Comparison of ENCODE assay signal across 13 mouse cellular contexts in genomic region chr15:98971576-98972320, GRCm38 (mm10). TPM values are rescaled to one million over a fixed set of nuclear protein-coding genes. Genes with fewer than 3 reads are reported as not detected.
DNase-seq lines count a peak whose midpoint lies in the region; ATAC-seq and TF ChIP-seq lines count a peak whose summit lies in the region.
"Not testable (repeated sequence)": the region's sequence is repeated elsewhere in the genome, so short reads cannot be mapped to it uniquely, and the experiment has no call there.
"Had no signal": no experiment of that assay in that cellular context is flagged by ENCODE, and none has a peak within 500 bp of the region (broad histone marks: within the 10 kb centered on the region; RNA-seq: fewer than 3 reads in every experiment).

No protein-coding gene starts in this region.

- H3K4me3 ChIP-seq in cortical plate, adult 2 months (ENCODE audit: insufficient read depth, low read length): peak overlapping the region; percentile 10; the same call in 1 of the 2 replicates
- peak overlapping the region; percentile 18 for H3K4me3 ChIP-seq in forebrain, embryonic 13.5 days
- peak overlapping the region; percentile 14; the same call in 1 of the 2 replicates for H3K4me3 ChIP-seq in hindbrain, embryonic 10.5 days
- H3K4me3 ChIP-seq in kidney, adult 2 months (ENCODE audit: insufficient read depth, low read depth, low read length); neural tube, embryonic 14.5 days (ENCODE audit: low read depth, low read length); testis, adult 2 months (ENCODE audit: control insufficient read depth, low read depth, low read length): not testable (repeated sequence)
- peak overlapping the region; percentile 10; the same call in 1 of the 2 replicates for H3K4me3 ChIP-seq in midbrain, embryonic 12.5 days

- H3K9me3 ChIP-seq in forebrain, embryonic 13.5 days (replicated peaks); hindbrain, embryonic 10.5 days; midbrain, embryonic 12.5 days; neural tube, embryonic 14.5 days (ENCODE audit: control insufficient read depth, low read length): not testable (repeated sequence)

- peak overlapping the region; percentile 95 for H3K27ac ChIP-seq in cortical plate, adult 2 months (ENCODE audit: insufficient read depth, low read length)
- H3K27ac ChIP-seq in forebrain, embryonic 13.5 days: peak overlapping the region; percentile 99
- peak overlapping the region; percentile 98 for H3K27ac ChIP-seq in hindbrain, embryonic 10.5 days
- H3K27ac ChIP-seq in kidney, adult 2 months (ENCODE audit: insufficient read depth, low read depth, low read length): peak overlapping the region; percentile 10; the same call in 1 of the 2 replicates
- H3K27ac ChIP-seq in midbrain, embryonic 12.5 days (replicated peaks): peak overlapping the region; percentile 99
- peak overlapping the region; percentile 95 for H3K27ac ChIP-seq in neural tube, embryonic 14.5 days (ENCODE audit: low read depth, low read length)
- H3K27ac ChIP-seq in testis, adult 2 months (ENCODE audit: control insufficient read depth, insufficient read depth, low read depth, low read length): peak overlapping the region; percentile 58; the same call in 1 of the 2 replicates

- DNase-seq in ES-CJ7 (ENCODE audit: low read depth, low spot score): peak; percentile 78
- DNase-seq in hindbrain, embryonic 10.5 days (ENCODE audit: low spot score); kidney, adult 2 months: not testable (repeated sequence)

- not testable (repeated sequence) for H3K36me3 ChIP-seq in forebrain, embryonic 13.5 days (ENCODE audit: poor library complexity, severe bottlenecking); hindbrain, embryonic 10.5 days; kidney, adult 2 months (ENCODE audit: control insufficient read depth, insufficient read depth, low read length); midbrain, embryonic 12.5 days; neural tube, embryonic 14.5 days (ENCODE audit: control insufficient read depth, insufficient read depth, low read length); testis, adult 2 months (ENCODE audit: control insufficient read depth, insufficient read depth, low read length)

- WGBS in forebrain, embryonic 13.5 days: 64% methylated on average over 15 of the region's 15 CpGs
- WGBS in hindbrain, embryonic 10.5 days: 76% methylated on average over 15 of the region's 15 CpGs
- 73% methylated on average over 15 of the region's 15 CpGs for WGBS in kidney, adult 2 months
- whole genome bisulfite sequencing in midbrain, embryonic 12.5 days: 57% methylated on average over 15 of the region's 15 CpGs
- 50% methylated on average over 15 of the region's 15 CpGs for WGBS in neural tube, embryonic 14.5 days

- peak overlapping the region; percentile 58 for H3K9ac ChIP-seq in forebrain, embryonic 13.5 days
- peak overlapping the region; percentile 59 for H3K9ac ChIP-seq in midbrain, embryonic 12.5 days (replicated peaks)
- peak overlapping the region; percentile 52 for H3K9ac ChIP-seq in neural tube, embryonic 14.5 days (replicated peaks; ENCODE audit: low read depth, low read length)

- H3K27me3 ChIP-seq in forebrain, embryonic 13.5 days; hindbrain, embryonic 10.5 days (ENCODE audit: insufficient read depth, poor library complexity, severe bottlenecking); kidney, adult 2 months (replicated peaks; ENCODE audit: control insufficient read depth, insufficient read depth, low read length); midbrain, embryonic 12.5 days; neural tube, embryonic 14.5 days (ENCODE audit: control insufficient read depth, insufficient read depth, low read length); testis, adult 2 months (ENCODE audit: control insufficient read depth, insufficient read depth, low read length): not testable (repeated sequence)

- H3K4me2 ChIP-seq in forebrain, embryonic 13.5 days: peak overlapping the region; percentile 51
- peak overlapping the region; percentile 46 for H3K4me2 ChIP-seq in midbrain, embryonic 12.5 days (replicated peaks)
- peak overlapping the region; percentile 41 for H3K4me2 ChIP-seq in neural tube, embryonic 14.5 days (ENCODE audit: low read depth, low read length)

- peak; percentile 15; the same call in 1 of the 2 replicates for TF ChIP-seq POLR2A in cortical plate, adult 2 months (IDR thresholded peaks at IDR 0.05; ENCODE audit: extremely low read depth, insufficient read depth, low read length)
- not testable (repeated sequence) for TF ChIP-seq POLR2A in kidney, adult 2 months (IDR thresholded peaks at IDR 0.05; ENCODE audit: low read depth, low read length); testis, adult 2 months (IDR thresholded peaks at IDR 0.05; ENCODE audit: control insufficient read depth, low read depth, low read length)

- H3K4me1 ChIP-seq in cortical plate, adult 2 months (ENCODE audit: control insufficient read depth, insufficient read depth, low read length): peaks cover 16% of the 10 kb centered on the region
- peaks cover 55% of the 10 kb centered on the region for H3K4me1 ChIP-seq in forebrain, embryonic 13.5 days
- peaks cover 64% of the 10 kb centered on the region for H3K4me1 ChIP-seq in hindbrain, embryonic 10.5 days (replicated peaks)
- not testable (repeated sequence) for H3K4me1 ChIP-seq in kidney, adult 2 months (ENCODE audit: control insufficient read depth, insufficient read depth, low read length); testis, adult 2 months (ENCODE audit: control insufficient read depth, insufficient read depth, low read length)
- H3K4me1 ChIP-seq in midbrain, embryonic 12.5 days: peaks cover 46% of the 10 kb centered on the region
- H3K4me1 ChIP-seq in neural tube, embryonic 14.5 days (ENCODE audit: control insufficient read depth, insufficient read depth, low read length): peaks cover 44% of the 10 kb centered on the region

- TF ChIP-seq CTCF in cortical plate, adult 2 months (IDR thresholded peaks at IDR 0.05; ENCODE audit: extremely low read depth, insufficient read depth, low read length); kidney, adult 2 months (conservative IDR thresholded peaks at IDR 0.05; ENCODE audit: insufficient read depth, insufficient read length, low read depth, low read length); testis, adult 2 months (IDR thresholded peaks at IDR 0.05; ENCODE audit: control insufficient read depth, insufficient read depth, insufficient replicate concordance, low read depth, low read length): not testable (repeated sequence)

- peak; percentile 17; the same call in 1 of the 2 replicates for ATAC-seq in forebrain, embryonic 13.5 days
- ATAC-seq in midbrain, embryonic 12.5 days (ENCODE audit: low FRiP score, low read depth): peak; percentile 7; the same call in 1 of the 2 replicates
- ATAC-seq in neural tube, embryonic 14.5 days (ENCODE audit: low read depth): not testable (repeated sequence)

RNA-seq across cellular contexts. Expression of gene Tuba1a, which starts 18.2 kb away (rescaled TPM):
- polyA plus RNA-seq in cortical plate, adult 2 months (2012; rRNA removed): 1,321 and 1,512 TPM in 2 replicates
- 10,586 and 11,102 TPM in 2 replicates for polyA plus RNA-seq in forebrain, embryonic 13.5 days (2015; fragmentation: Nextera tagmentation; extraction: Ambion mirVana)
- polyA plus RNA-seq in hindbrain, embryonic 10.5 days (2016; fragmentation: Nextera tagmentation; extraction: Ambion mirVana): 4,838 and 8,764 TPM in 2 replicates
- polyA plus RNA-seq in kidney, adult 2 months (2012; rRNA removed): 121 and 131 TPM in 2 replicates
- 9,394 and 9,642 TPM in 2 replicates for polyA plus RNA-seq in midbrain, embryonic 12.5 days (2016; fragmentation: Nextera tagmentation; extraction: Ambion mirVana)
- 13,706 and 14,496 TPM in 2 replicates for polyA plus RNA-seq in neural tube, embryonic 14.5 days (2014; fragmentation: Nextera tagmentation; extraction: Ambion mirVana)
- polyA plus RNA-seq in testis, adult 2 months (2012; rRNA removed): 77.2 and 93.1 TPM in 2 replicates

RNA-seq across cellular contexts. Expression of gene Gm49450, which starts 18.4 kb away (rescaled TPM):
- polyA plus RNA-seq in cortical plate, adult 2 months (2012; rRNA removed): 0.35 and 0.55 TPM in 2 replicates
- not detected in 2 replicates for polyA plus RNA-seq in forebrain, embryonic 13.5 days (2015; fragmentation: Nextera tagmentation; extraction: Ambion mirVana)
- polyA plus RNA-seq in hindbrain, embryonic 10.5 days (2016; fragmentation: Nextera tagmentation; extraction: Ambion mirVana): not detected in 2 replicates
- polyA plus RNA-seq in kidney, adult 2 months (2012; rRNA removed): 12.0 TPM in 1 of 2 replicates, not detected in the other
- not detected in 2 replicates for polyA plus RNA-seq in midbrain, embryonic 12.5 days (2016; fragmentation: Nextera tagmentation; extraction: Ambion mirVana)
- not detected in 2 replicates for polyA plus RNA-seq in neural tube, embryonic 14.5 days (2014; fragmentation: Nextera tagmentation; extraction: Ambion mirVana)
- 2.3 and 2.4 TPM in 2 replicates for polyA plus RNA-seq in testis, adult 2 months (2012; rRNA removed)
- polyA plus RNA-seq: heart, embryonic 16.5 days; kidney, embryonic 16.5 days; limb, embryonic 13.5 days; liver, embryonic 15.5 days; stomach, postnatal 0 days had no signal

RNA-seq across cellular contexts. Expression of gene Tuba1b, which starts 37.4 kb away (rescaled TPM):
- 1,160 and 1,231 TPM in 2 replicates for polyA plus RNA-seq in cortical plate, adult 2 months (2012; rRNA removed)
- polyA plus RNA-seq in forebrain, embryonic 13.5 days (2015; fragmentation: Nextera tagmentation; extraction: Ambion mirVana): 1,607 and 1,715 TPM in 2 replicates
- polyA plus RNA-seq in hindbrain, embryonic 10.5 days (2016; fragmentation: Nextera tagmentation; extraction: Ambion mirVana): 2,254 and 2,463 TPM in 2 replicates
- polyA plus RNA-seq in kidney, adult 2 months (2012; rRNA removed): 488 and 540 TPM in 2 replicates
- polyA plus RNA-seq in midbrain, embryonic 12.5 days (2016; fragmentation: Nextera tagmentation; extraction: Ambion mirVana): 1,566 and 1,635 TPM in 2 replicates
- 1,186 and 1,301 TPM in 2 replicates for polyA plus RNA-seq in neural tube, embryonic 14.5 days (2014; fragmentation: Nextera tagmentation; extraction: Ambion mirVana)
- polyA plus RNA-seq in testis, adult 2 months (2012; rRNA removed): 124 and 148 TPM in 2 replicates

RNA-seq across cellular contexts. Expression of gene Lmbr1l, which starts 53.7 kb away (rescaled TPM):
- polyA plus RNA-seq in cortical plate, adult 2 months (2012; rRNA removed): 24.7 and 27.1 TPM in 2 replicates
- polyA plus RNA-seq in forebrain, embryonic 13.5 days (2015; fragmentation: Nextera tagmentation; extraction: Ambion mirVana): 39.8 and 47.1 TPM in 2 replicates
- 22.3 and 25.5 TPM in 2 replicates for polyA plus RNA-seq in hindbrain, embryonic 10.5 days (2016; fragmentation: Nextera tagmentation; extraction: Ambion mirVana)
- polyA plus RNA-seq in kidney, adult 2 months (2012; rRNA removed): 36.1 and 50.2 TPM in 2 replicates
- 37.1 and 40.7 TPM in 2 replicates for polyA plus RNA-seq in midbrain, embryonic 12.5 days (2016; fragmentation: Nextera tagmentation; extraction: Ambion mirVana)
- polyA plus RNA-seq in neural tube, embryonic 14.5 days (2014; fragmentation: Nextera tagmentation; extraction: Ambion mirVana): 7.3 and 10.5 TPM in 2 replicates
- 478 and 581 TPM in 2 replicates for polyA plus RNA-seq in testis, adult 2 months (2012; rRNA removed)

RNA-seq across cellular contexts. Expression of gene Tuba1c, which starts 57.9 kb away (rescaled TPM):
- polyA plus RNA-seq in cortical plate, adult 2 months (2012; rRNA removed): 5.5 and 7.1 TPM in 2 replicates
- polyA plus RNA-seq in forebrain, embryonic 13.5 days (2015; fragmentation: Nextera tagmentation; extraction: Ambion mirVana): 97.6 and 102 TPM in 2 replicates
- polyA plus RNA-seq in hindbrain, embryonic 10.5 days (2016; fragmentation: Nextera tagmentation; extraction: Ambion mirVana): 111 and 135 TPM in 2 replicates
- 128 and 146 TPM in 2 replicates for polyA plus RNA-seq in kidney, adult 2 months (2012; rRNA removed)
- 73.7 and 79.3 TPM in 2 replicates for polyA plus RNA-seq in midbrain, embryonic 12.5 days (2016; fragmentation: Nextera tagmentation; extraction: Ambion mirVana)
- polyA plus RNA-seq in neural tube, embryonic 14.5 days (2014; fragmentation: Nextera tagmentation; extraction: Ambion mirVana): 7.3 and 11.5 TPM in 2 replicates
- 223 and 227 TPM in 2 replicates for polyA plus RNA-seq in testis, adult 2 months (2012; rRNA removed)

Comparison
In these comparisons a context has a peak if more than half of its experiments do, and no peak if none do; other contexts are left out.
1. H3K27ac ChIP-seq: peak in every context shown above with its lines; median percentile 99 in forebrain, embryonic 13.5 days; 99 in midbrain, embryonic 12.5 days; 98 in hindbrain, embryonic 10.5 days; 95 in cortical plate, adult 2 months; 95 in neural tube, embryonic 14.5 days; 58 in testis, adult 2 months; 10 in kidney, adult 2 months.
2. RNA of gene Tuba1a, which starts 18.2 kb away (polyA plus RNA-seq): 13,706 to 14,496 TPM in neural tube, embryonic 14.5 days, 10,586 to 11,102 TPM in forebrain, embryonic 13.5 days, 9,394 to 9,642 TPM in midbrain, embryonic 12.5 days, 4,838 to 8,764 TPM in hindbrain, embryonic 10.5 days and 1,321 to 1,512 TPM in cortical plate, adult 2 months; 121 to 131 TPM in kidney, adult 2 months and 77.2 to 93.1 TPM in testis, adult 2 months; every median in the first group is over 10 times any median in the second.
3. Peak in every context shown above with its lines, with median percentiles within 50 percentile points of each other: H3K4me2 ChIP-seq and H3K9ac ChIP-seq.